Mouse (Mus musculus) retina, postnatal 1 day (tissue): ENCODE measurements at regions not wholly inside any gene's neighbourhood (a gene's known extent, or its start where the extent isn't known, plus 50 kb on each side); places are given as distances from the start of the nearest gene placed in this dataset.

Experiments used
- DNase-seq: peaks from one replicate; pipeline ENCODE4 v3.0.0-alpha.2; 2012

DNA sequence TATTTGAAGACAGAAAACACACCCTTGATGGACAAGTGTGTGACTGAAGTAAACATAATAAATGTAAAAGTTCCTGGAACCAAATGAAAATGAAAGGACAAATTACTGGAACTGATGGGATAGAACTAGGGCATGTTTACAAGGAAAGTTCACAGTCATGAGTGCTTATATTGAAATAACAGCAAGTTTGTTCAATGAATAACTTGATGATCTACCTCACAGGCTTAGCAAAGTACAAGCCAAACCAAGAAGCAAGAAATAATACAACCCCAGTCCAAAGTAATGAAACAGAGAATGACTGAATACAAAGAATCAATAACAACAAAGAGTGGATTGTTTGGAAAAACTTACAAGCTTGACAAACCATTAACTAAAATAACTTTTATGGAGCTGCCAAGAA lies 56.2 kb downstream of the Gm379 start:
- DNase-seq, result no peak

DNA sequence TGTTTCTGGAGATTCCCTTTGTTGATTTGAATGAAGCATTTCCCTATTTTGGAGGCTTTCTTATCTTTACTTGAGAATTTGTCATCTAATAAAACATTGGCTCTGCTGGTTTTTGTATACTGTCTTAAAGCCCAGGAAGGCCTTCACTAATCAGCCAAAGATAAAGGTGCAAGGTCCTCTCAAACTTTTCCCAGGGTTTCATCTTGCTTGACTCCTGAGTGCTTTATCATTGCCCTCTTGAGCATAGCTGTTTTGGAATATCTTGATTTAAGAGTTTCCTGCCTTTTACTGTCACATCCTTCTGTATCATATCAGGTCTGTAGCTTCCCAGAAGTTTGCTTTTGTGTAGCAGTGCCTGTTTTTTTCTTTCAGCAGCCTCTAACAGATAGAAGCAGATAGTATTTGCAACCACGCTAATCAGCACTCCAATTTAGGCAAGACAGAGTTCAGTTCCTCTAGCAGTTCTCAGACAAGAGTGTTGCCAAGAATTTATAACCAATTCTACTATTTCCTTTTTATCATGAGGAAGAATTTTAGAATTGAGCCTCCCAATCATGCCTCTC lies 64.7 kb downstream of the Gm379 start:
- no peak for DNase-seq

DNA sequence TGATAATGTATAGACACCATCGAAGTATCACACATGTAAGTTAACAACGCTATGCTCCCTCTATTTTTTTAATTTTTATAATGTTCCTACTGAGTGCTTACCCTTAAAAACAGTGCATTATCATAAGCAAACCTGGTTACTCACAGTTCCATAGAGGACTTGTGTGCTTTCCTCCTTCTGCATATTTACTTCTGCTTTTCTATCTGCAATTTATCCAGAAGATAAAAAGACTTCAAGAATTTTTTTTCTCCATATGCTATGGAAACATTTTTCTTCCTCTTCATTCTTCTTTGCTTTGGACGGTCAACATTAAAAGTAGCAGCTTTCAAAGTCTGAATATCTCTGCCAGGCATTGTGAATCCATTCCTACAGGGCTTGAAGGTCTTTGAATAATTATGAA lies 102.7 kb downstream of the Gm379 start:
- no peak for DNase-seq

DNA sequence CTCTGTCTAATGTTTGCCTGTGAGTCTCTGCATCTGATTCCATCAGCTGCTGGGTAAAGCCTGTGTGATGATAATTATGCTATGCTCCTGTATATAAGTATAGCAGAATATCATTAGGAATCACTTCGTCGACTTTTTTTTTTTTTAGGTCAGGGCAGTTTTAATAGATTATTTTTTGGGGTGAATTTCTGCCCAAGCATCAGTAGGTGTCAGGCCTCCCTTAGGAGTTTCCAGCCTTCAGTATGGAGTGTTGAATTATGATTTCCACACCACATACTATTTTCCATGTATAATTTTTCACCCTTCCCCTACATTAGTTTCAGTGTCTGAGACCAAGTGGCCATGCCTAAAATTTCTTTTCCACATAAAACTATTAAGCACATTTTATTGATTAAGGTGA lies 121.5 kb downstream of the Gm379 start:
- DNase-seq, result no peak

DNA sequence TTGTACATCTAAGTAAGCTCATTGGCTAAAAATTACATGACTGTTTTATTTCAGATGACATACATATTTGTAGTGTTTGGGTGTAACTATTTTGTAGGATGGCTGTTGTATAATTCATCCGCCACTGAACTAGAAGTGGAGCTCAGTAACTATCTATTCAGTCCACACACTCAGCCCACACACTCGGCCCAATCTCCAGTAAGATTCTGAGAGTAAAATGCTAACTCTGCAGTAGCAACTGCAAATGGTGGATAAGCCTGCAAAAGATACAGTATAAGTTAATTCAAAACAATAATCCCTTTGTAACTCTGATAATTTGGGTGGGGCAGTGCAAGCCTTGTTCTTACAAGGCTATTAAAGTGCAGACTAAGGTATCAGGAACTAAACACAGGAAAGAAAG lies 123.3 kb downstream of the Gm379 start:
- no peak for DNase-seq

DNA sequence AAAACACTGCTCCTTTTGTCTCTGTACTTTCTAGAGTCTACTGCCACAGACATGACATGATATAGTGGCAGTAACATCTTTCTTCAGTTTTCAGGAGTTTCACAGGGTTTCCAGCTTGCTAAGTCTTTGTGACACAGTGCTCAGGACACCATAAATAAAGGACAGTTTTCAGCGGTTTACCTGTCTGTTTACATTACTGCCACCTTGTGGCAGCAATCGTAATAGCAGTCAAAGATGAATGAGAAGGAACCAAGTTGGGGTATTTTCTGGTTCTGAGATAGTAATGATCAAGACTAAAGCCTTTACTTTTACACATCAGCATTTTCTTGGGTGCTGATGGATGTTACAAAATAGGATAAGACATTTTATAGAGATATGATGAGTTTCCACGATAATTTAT lies 127.7 kb downstream of the Gm379 start:
- DNase-seq, result peak; percentile 56
